Comparison of ENCODE assay signal across 9 mouse cellular contexts in the genomic region with DNA sequence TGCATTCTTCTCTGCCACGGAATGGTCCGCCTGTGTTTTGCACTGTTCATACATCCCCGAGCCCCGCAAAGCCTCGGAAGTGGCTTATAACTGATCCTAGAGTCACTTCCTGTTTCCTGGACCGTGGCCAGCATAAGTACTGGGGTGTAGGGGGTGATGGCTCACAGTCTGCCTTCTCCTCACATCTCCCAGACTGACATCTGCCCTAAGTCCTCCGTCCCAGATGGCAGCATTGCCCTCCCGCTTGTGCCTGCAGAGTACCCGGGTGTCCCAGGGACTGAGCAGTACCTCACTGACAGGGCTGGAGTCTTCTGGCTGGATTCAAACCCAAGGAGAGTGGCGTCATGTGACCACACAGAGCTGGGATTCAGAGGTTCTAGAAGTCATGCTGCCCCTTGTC. TPM values are rescaled to one million over a fixed set of nuclear protein-coding genes. Genes with fewer than 3 reads are reported as not detected.
A peak's percentile ranks its signal among the peaks of the same experiment; 100 is the strongest.
DNase-seq lines count a peak whose midpoint lies in the region; ATAC-seq and TF ChIP-seq lines count a peak whose summit lies in the region.
"Had no signal": no experiment of that assay in that cellular context is flagged by ENCODE, and none has a peak within 500 bp of the region (broad histone marks: within the 10 kb centered on the region; RNA-seq: fewer than 3 reads in every experiment).

No protein-coding gene starts in this region.

- peak overlapping the region; percentile 51; the same call in 1 of the 2 replicates for H3K27ac ChIP-seq in gastrocnemius, adult 2 months
- no peak overlapping the region for H3K27ac ChIP-seq in liver, embryonic 16.5 days (ENCODE audit: low read length)

- no peaks in the 10 kb centered on the region for H3K27me3 ChIP-seq in liver, embryonic 16.5 days (ENCODE audit: control insufficient read depth, insufficient read depth, low read depth, low read length)

- no peak overlapping the region for H3K9ac ChIP-seq in liver, embryonic 16.5 days (ENCODE audit: low read depth, low read length)

- intact Hi-C loops in gastrocnemius, adult 2 months (cut with DNase I) = loop anchor here (1.0 to 2.0 kb wide), 2 partner anchors 185 to 247 kb away; no protein-coding TSS in a partner anchor

- H3K4me2 ChIP-seq in liver, embryonic 16.5 days (ENCODE audit: low read depth, low read length) = peak overlapping the region; percentile 41

- no peak for TF ChIP-seq CTCF in gastrocnemius, adult 2 months (IDR thresholded peaks at IDR 0.05)

- H3K36me3 ChIP-seq in liver, embryonic 16.5 days (ENCODE audit: control insufficient read depth, insufficient read depth) = no peaks in the 10 kb centered on the region

- no peak for DNase-seq in gastrocnemius, adult 2 months
- no peak for DNase-seq in gastrocnemius, postnatal 4 days (ENCODE audit: low spot score in 2 of 2)
- peak; percentile 50 for DNase-seq in thymus, postnatal 0 days (ENCODE audit: low spot score)
- DNase-seq in thymus, postnatal 10 days (ENCODE audit: low spot score in 2 of 2) = no peak
- no peak for DNase-seq in adrenal gland, postnatal 10 days
- no peak for DNase-seq in left cerebral cortex, adult 9 months (ENCODE audit: low spot score in 2 of 2)
- no peak for DNase-seq in adrenal gland, postnatal 36 days

- H3K9me3 ChIP-seq in liver, embryonic 16.5 days (replicated peaks; ENCODE audit: control insufficient read depth, low read length) = no peaks in the 10 kb centered on the region

- H3K4me3 ChIP-seq in gastrocnemius, adult 2 months = no peak overlapping the region
- no peak overlapping the region for H3K4me3 ChIP-seq in liver, embryonic 16.5 days (ENCODE audit: low read depth, low read length)

- WGBS in liver, embryonic 16.5 days (ENCODE audit: insufficient replicate concordance) = 12% methylated on average over 10 of the region's 10 CpGs

- H3K4me1 ChIP-seq in liver, embryonic 16.5 days (ENCODE audit: control insufficient read depth, low read depth, low read length) = peaks cover 3% of the 10 kb centered on the region

- ATAC-seq in liver, embryonic 16.5 days (ENCODE audit: low read depth) = no peak

RNA-seq across cellular contexts. Expression of a gene that starts 0.4 kb away (rescaled TPM):
- total RNA-seq in gastrocnemius, adult 2 months (2021) = not detected
- total RNA-seq in gastrocnemius, postnatal 4 days (2021) = under 1 TPM in 1 of 2 experiments, not detected in 1; 0.57 TPM
- 2.0 and 4.0 TPM in 2 replicates for polyA plus RNA-seq in thymus, postnatal 0 days (2015; fragmentation: Nextera tagmentation; extraction: Ambion mirVana)
- polyA plus RNA-seq in liver, embryonic 16.5 days (2015; fragmentation: Nextera tagmentation; extraction: Ambion mirVana) = 0.06 TPM in 1 of 2 replicates, not detected in the other
- not detected for total RNA-seq in adrenal gland, postnatal 10 days (2021)
- total RNA-seq in adrenal gland, postnatal 36 days (2021) = not detected

RNA-seq across cellular contexts. Expression of a gene that starts 6.4 kb away (rescaled TPM):
- 100 to 1,000 TPM; 171 to 192 TPM for total RNA-seq in gastrocnemius, adult 2 months (2021)
- total RNA-seq in gastrocnemius, postnatal 4 days (2021) = 100 to 1,000 TPM; 241 to 255 TPM
- polyA plus RNA-seq in thymus, postnatal 0 days (2015; fragmentation: Nextera tagmentation; extraction: Ambion mirVana) = 459 and 464 TPM in 2 replicates
- polyA plus RNA-seq in liver, embryonic 16.5 days (2015; fragmentation: Nextera tagmentation; extraction: Ambion mirVana) = 161 and 179 TPM in 2 replicates
- total RNA-seq in adrenal gland, postnatal 10 days (2021) = 100 to 1,000 TPM; 259 to 260 TPM
- 100 to 1,000 TPM; 332 to 335 TPM for total RNA-seq in adrenal gland, postnatal 36 days (2021)

RNA-seq across cellular contexts. Expression of a gene that starts 30.6 kb away (rescaled TPM):
- not detected for total RNA-seq in gastrocnemius, adult 2 months (2021)
- total RNA-seq in gastrocnemius, postnatal 4 days (2021) = not detected
- polyA plus RNA-seq in thymus, postnatal 0 days (2015; fragmentation: Nextera tagmentation; extraction: Ambion mirVana) = not detected in 2 replicates
- not detected in 2 replicates for polyA plus RNA-seq in liver, embryonic 16.5 days (2015; fragmentation: Nextera tagmentation; extraction: Ambion mirVana)
- not detected for total RNA-seq in adrenal gland, postnatal 10 days (2021)
- total RNA-seq in adrenal gland, postnatal 36 days (2021) = not detected
- polyA plus RNA-seq: limb, embryonic 14.5 days had no signal

RNA-seq across cellular contexts. Expression of a gene that starts 42.6 kb away (rescaled TPM):
- not detected for total RNA-seq in gastrocnemius, adult 2 months (2021)
- total RNA-seq in gastrocnemius, postnatal 4 days (2021) = not detected
- not detected in 2 replicates for polyA plus RNA-seq in thymus, postnatal 0 days (2015; fragmentation: Nextera tagmentation; extraction: Ambion mirVana)
- polyA plus RNA-seq in liver, embryonic 16.5 days (2015; fragmentation: Nextera tagmentation; extraction: Ambion mirVana) = not detected in 2 replicates
- not detected for total RNA-seq in adrenal gland, postnatal 10 days (2021)
- not detected for total RNA-seq in adrenal gland, postnatal 36 days (2021)
- polyA plus RNA-seq: limb, embryonic 14.5 days had no signal

RNA-seq across cellular contexts. Expression of a gene that starts 54.0 kb away (rescaled TPM):
- not detected for total RNA-seq in gastrocnemius, adult 2 months (2021)
- not detected for total RNA-seq in gastrocnemius, postnatal 4 days (2021)
- polyA plus RNA-seq in thymus, postnatal 0 days (2015; fragmentation: Nextera tagmentation; extraction: Ambion mirVana) = not detected in 2 replicates
- not detected in 2 replicates for polyA plus RNA-seq in liver, embryonic 16.5 days (2015; fragmentation: Nextera tagmentation; extraction: Ambion mirVana)
- total RNA-seq in adrenal gland, postnatal 10 days (2021) = not detected
- total RNA-seq in adrenal gland, postnatal 36 days (2021) = not detected
- polyA plus RNA-seq: limb, embryonic 14.5 days had no signal
